Mouse (Mus musculus) small intestine, adult 2 months (tissue): ENCODE results near the gene Adcy4.

Experiments
- CTCF ChIP-seq: fragments of 200-500 bp; IDR thresholded peaks from 2 replicates; pipeline ENCODE4 v1.5.1; 2012; ENCODE audit warnings: low read depth, mild to moderate bottlenecking, control low read depth, inconsistent platforms, low read length, moderate library complexity, mixed read lengths; ENCODE audit not compliant: insufficient replicate concordance, insufficient read length; ENCODE audit errors: extremely low read depth
- POLR2A ChIP-seq: fragments of 200-500 bp; IDR thresholded peaks from 2 replicates; pipeline ENCODE4 v1.6.1; 2012; ENCODE audit warnings: low read depth, mild to moderate bottlenecking, control low read depth, inconsistent platforms, low read length, moderate library complexity

DNA sequence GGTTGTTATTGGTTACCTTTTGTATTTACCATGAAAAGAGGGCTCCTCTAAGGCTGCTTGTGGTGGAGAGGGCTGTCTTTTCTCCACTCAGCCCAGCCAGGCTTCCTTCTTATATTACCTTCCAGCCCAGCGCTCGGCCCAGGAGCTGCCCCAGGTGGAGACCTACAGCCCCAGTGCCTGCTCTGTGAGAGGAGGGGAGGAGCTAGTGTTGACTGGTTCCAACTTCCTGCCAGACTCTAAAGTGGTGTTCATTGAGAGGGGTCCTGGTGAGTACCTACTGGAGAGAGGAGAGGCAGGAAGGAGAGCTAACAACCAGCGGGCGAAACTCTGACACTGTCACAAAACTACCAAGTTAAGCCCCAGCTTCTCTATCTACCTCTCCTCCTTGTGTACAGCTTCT is 46.4 kb upstream of the Adcy4 start:
- TF ChIP-seq CTCF (no peak), POLR2A (no peak)
